Mouse (Mus musculus): ENCODE measurements around the gene Hebp2. TPM values are rescaled to one million over a fixed set of nuclear protein-coding genes. Genes with fewer than 3 reads are reported as not detected.
"Not testable (repeated sequence)": the region's sequence is repeated elsewhere in the genome, so short reads cannot be mapped to it uniquely, and the experiment has no call there.

The Hebp2 gene
- 12.3 and 14.6 TPM in 2 replicates for polyA plus RNA-seq (2014; fragmentation: Nextera tagmentation; extraction: Ambion mirVana)

GRCm38 (mm10) chr10:18545813-18546235 lies at the start of gene Hebp2:
Gene Hebp2, minus strand, starts transcription at chr10:18546076.
- peak; percentile 96 for ATAC-seq (ENCODE audit: low FRiP score)
- H3K4me2 ChIP-seq: peak within 1 kb of the TSS; percentile 86
- peak; percentile 98 for DNase-seq (ENCODE audit: low spot score, missing footprints)
- H3K9ac ChIP-seq (ENCODE audit: low read length): peak within 1 kb of the TSS; percentile 73
- H3K9me3 ChIP-seq (ENCODE audit: control insufficient read depth, low read length): no peaks in the 10 kb centered on the region
- H3K27ac ChIP-seq (ENCODE audit: low read depth, low read length): no peak within 1 kb of the TSS
- H3K4me3 ChIP-seq (ENCODE audit: low read depth, low read length): peak within 1 kb of the TSS; percentile 52
- WGBS: under 1% methylated on average over 22 of the region's 22 CpGs
- no peaks in the 10 kb centered on the region for H3K4me1 ChIP-seq (ENCODE audit: control insufficient read depth, insufficient read depth, low read length)
- no peaks in the 10 kb centered on the region for H3K36me3 ChIP-seq (ENCODE audit: control insufficient read depth, insufficient read depth, low read length)
- no peaks in the 10 kb centered on the region for H3K27me3 ChIP-seq (ENCODE audit: control insufficient read depth, insufficient read depth, low read length)

- Histone ChIP-seq H3K9me3 (ENCODE audit: control insufficient read depth, low read length) (no peaks in the 10 kb centered on the region), H3K4me3 (ENCODE audit: low read depth, low read length) (no peak overlapping the region), H3K9ac (ENCODE audit: low read length) (no peak overlapping the region), H3K4me2 (no peak overlapping the region), H3K27ac (ENCODE audit: low read depth, low read length) (no peak overlapping the region), H3K27me3 (ENCODE audit: control insufficient read depth, insufficient read depth, low read length) (no peaks in the 10 kb centered on the region), H3K36me3 (ENCODE audit: control insufficient read depth, insufficient read depth, low read length) (no peaks in the 10 kb centered on the region), H3K4me1 (ENCODE audit: control insufficient read depth, insufficient read depth, low read length) (no peaks in the 10 kb centered on the region)
- DNase-seq (ENCODE audit: low spot score, missing footprints) (no peak), ATAC-seq (ENCODE audit: low FRiP score) (no peak)
- WGBS: 93% methylated on average over 5 of the region's 5 CpGs
These were observed 43.6 kb upstream of the Hebp2 start for GRCm38 (mm10) chr10:18589455-18589854.

- DNase-seq (ENCODE audit: low spot score, missing footprints) (no peak), ATAC-seq (ENCODE audit: low FRiP score) (no peak)
- no peaks in the 10 kb centered on the region for H3K36me3 ChIP-seq (ENCODE audit: control insufficient read depth, insufficient read depth, low read length)
- H3K4me1 ChIP-seq (ENCODE audit: control insufficient read depth, insufficient read depth, low read length): no peaks in the 10 kb centered on the region
- no peaks in the 10 kb centered on the region for H3K9me3 ChIP-seq (ENCODE audit: control insufficient read depth, low read length)
- H3K9ac ChIP-seq (ENCODE audit: low read length): no peak overlapping the region
- no peak overlapping the region for H3K27ac ChIP-seq (ENCODE audit: low read depth, low read length)
- 3% methylated on average over 7 of the region's 7 CpGs for WGBS
- H3K4me2 ChIP-seq: no peak overlapping the region
- H3K27me3 ChIP-seq (ENCODE audit: control insufficient read depth, insufficient read depth, low read length): no peaks in the 10 kb centered on the region
- H3K4me3 ChIP-seq (ENCODE audit: low read depth, low read length): no peak overlapping the region
These were observed 38.3 kb upstream of the Hebp2 start for GRCm38 (mm10) chr10:18584188-18584587.

- Histone ChIP-seq H3K9ac (ENCODE audit: low read length) (no peak overlapping the region), H3K9me3 (ENCODE audit: control insufficient read depth, low read length) (no peaks in the 10 kb centered on the region), H3K27ac (ENCODE audit: low read depth, low read length) (no peak overlapping the region), H3K4me3 (ENCODE audit: low read depth, low read length) (no peak overlapping the region), H3K36me3 (ENCODE audit: control insufficient read depth, insufficient read depth, low read length) (no peaks in the 10 kb centered on the region), H3K4me2 (no peak overlapping the region), H3K4me1 (ENCODE audit: control insufficient read depth, insufficient read depth, low read length) (no peaks in the 10 kb centered on the region), H3K27me3 (ENCODE audit: control insufficient read depth, insufficient read depth, low read length) (no peaks in the 10 kb centered on the region)
- ATAC-seq (ENCODE audit: low FRiP score) (no peak), DNase-seq (ENCODE audit: low spot score, missing footprints) (no peak)
- WGBS: 64% methylated on average over 2 of the region's 2 CpGs
These were observed 26.7 kb upstream of the Hebp2 start for GRCm38 (mm10) chr10:18572581-18572980.

- Histone ChIP-seq H3K36me3 (ENCODE audit: control insufficient read depth, insufficient read depth, low read length) (no peaks in the 10 kb centered on the region), H3K27me3 (ENCODE audit: control insufficient read depth, insufficient read depth, low read length) (no peaks in the 10 kb centered on the region), H3K27ac (ENCODE audit: low read depth, low read length) (no peak overlapping the region), H3K4me2 (no peak overlapping the region), H3K4me1 (ENCODE audit: control insufficient read depth, insufficient read depth, low read length) (no peaks in the 10 kb centered on the region), H3K9me3 (ENCODE audit: control insufficient read depth, low read length) (no peaks in the 10 kb centered on the region), H3K9ac (ENCODE audit: low read length) (no peak overlapping the region), H3K4me3 (ENCODE audit: low read depth, low read length) (no peak overlapping the region)
- ATAC-seq (ENCODE audit: low FRiP score): no peak
- peak; percentile 91 for DNase-seq (ENCODE audit: low spot score, missing footprints)
- WGBS: 10% methylated on average over 4 of the region's 4 CpGs
These were observed 17.1 kb upstream of the Hebp2 start for GRCm38 (mm10) chr10:18562940-18563339.

GRCm38 (mm10) chr10:18561445-18561844 lies 15.6 kb upstream of the Hebp2 start:
- 54% methylated on average over 5 of the region's 5 CpGs for WGBS
- ATAC-seq (ENCODE audit: low FRiP score): no peak
- no peaks in the 10 kb centered on the region for H3K36me3 ChIP-seq (ENCODE audit: control insufficient read depth, insufficient read depth, low read length)

GRCm38 (mm10) chr10:18559076-18559475 lies 13.2 kb upstream of the Hebp2 start:
- H3K4me3 ChIP-seq (ENCODE audit: low read depth, low read length); H3K36me3 ChIP-seq (ENCODE audit: control insufficient read depth, insufficient read depth, low read length); H3K4me1 ChIP-seq (ENCODE audit: control insufficient read depth, insufficient read depth, low read length); H3K27ac ChIP-seq (ENCODE audit: low read depth, low read length); H3K4me2 ChIP-seq; DNase-seq (ENCODE audit: low spot score, missing footprints); ATAC-seq (ENCODE audit: low FRiP score); H3K9ac ChIP-seq (ENCODE audit: low read length); H3K27me3 ChIP-seq (ENCODE audit: control insufficient read depth, insufficient read depth, low read length); H3K9me3 ChIP-seq (ENCODE audit: control insufficient read depth, low read length): not testable (repeated sequence)
- WGBS: 82% methylated on average over 9 of the region's 9 CpGs

More at GRCm38 (mm10) chr10:18561445-18561844, 15.6 kb upstream of the Hebp2 start:
- Histone ChIP-seq H3K4me3 (ENCODE audit: low read depth, low read length) (no peak overlapping the region), H3K9me3 (ENCODE audit: control insufficient read depth, low read length) (no peaks in the 10 kb centered on the region), H3K4me2 (no peak overlapping the region), H3K27me3 (ENCODE audit: control insufficient read depth, insufficient read depth, low read length) (no peaks in the 10 kb centered on the region), H3K27ac (ENCODE audit: low read depth, low read length) (no peak overlapping the region), H3K4me1 (ENCODE audit: control insufficient read depth, insufficient read depth, low read length) (no peaks in the 10 kb centered on the region), H3K9ac (ENCODE audit: low read length) (no peak overlapping the region)
- no peak for DNase-seq (ENCODE audit: low spot score, missing footprints)

GRCm38 (mm10) chr10:18549321-18550216 lies 3.7 kb upstream of the Hebp2 start:
- H3K27ac ChIP-seq (ENCODE audit: low read depth, low read length): no peak overlapping the region
- peak overlapping the region; percentile 47 for H3K9ac ChIP-seq (ENCODE audit: low read length)
- 1% methylated on average over 33 of the region's 35 CpGs for WGBS

GRCm38 (mm10) chr10:18547381-18547780 lies 1.5 kb upstream of the Hebp2 start:
- WGBS: 86% methylated on average over 4 of the region's 4 CpGs

More at GRCm38 (mm10) chr10:18549321-18550216, 3.7 kb upstream of the Hebp2 start:
- Histone ChIP-seq H3K27me3 (ENCODE audit: control insufficient read depth, insufficient read depth, low read length) (no peaks in the 10 kb centered on the region), H3K36me3 (ENCODE audit: control insufficient read depth, insufficient read depth, low read length) (no peaks in the 10 kb centered on the region), H3K4me1 (ENCODE audit: control insufficient read depth, insufficient read depth, low read length) (no peaks in the 10 kb centered on the region), H3K4me3 (ENCODE audit: low read depth, low read length) (peak overlapping the region; percentile 31), H3K9me3 (ENCODE audit: control insufficient read depth, low read length) (no peaks in the 10 kb centered on the region), H3K4me2 (peak overlapping the region; percentile 48)
- peak; percentile 45 for ATAC-seq (ENCODE audit: low FRiP score)
- DNase-seq (ENCODE audit: low spot score, missing footprints): peak; percentile 94

More at GRCm38 (mm10) chr10:18547381-18547780, 1.5 kb upstream of the Hebp2 start:
- H3K4me2 ChIP-seq: no peak overlapping the region
- H3K4me3 ChIP-seq (ENCODE audit: low read depth, low read length): no peak overlapping the region
- no peaks in the 10 kb centered on the region for H3K4me1 ChIP-seq (ENCODE audit: control insufficient read depth, insufficient read depth, low read length)
- no peak overlapping the region for H3K9ac ChIP-seq (ENCODE audit: low read length)
- no peak for ATAC-seq (ENCODE audit: low FRiP score)
- H3K9me3 ChIP-seq (ENCODE audit: control insufficient read depth, low read length): no peaks in the 10 kb centered on the region
- H3K36me3 ChIP-seq (ENCODE audit: control insufficient read depth, insufficient read depth, low read length): no peaks in the 10 kb centered on the region
- peak; percentile 62 for DNase-seq (ENCODE audit: low spot score, missing footprints)
- H3K27me3 ChIP-seq (ENCODE audit: control insufficient read depth, insufficient read depth, low read length): no peaks in the 10 kb centered on the region
- H3K27ac ChIP-seq (ENCODE audit: low read depth, low read length): no peak overlapping the region
